Mouse (Mus musculus) embryonic facial prominence, embryonic 12.5 days (tissue): ENCODE data around the gene Taok1. TPM values are rescaled to one million over a fixed set of nuclear protein-coding genes. Genes with fewer than 3 reads are reported as not detected.

ENCODE experiments used
- ATAC-seq: fragments of 200-750 bp; cut with Nextera tagmentation; 2 replicates; pipeline ENCODE4 v1.8.0; 2017; ENCODE audit not compliant: insufficient number of reproducible peaks, insufficient read depth, low FRiP score, low TSS enrichment
- H3K27ac ChIP-seq: fragments of 300-500 bp; sonication (generic); 2 replicates; pipeline ENCODE4 v1.5.1; 2016; ENCODE audit warnings: mild to moderate bottlenecking
- H3K27me3 ChIP-seq: fragments of 300-500 bp; sonication (generic); 2 replicates; pipeline ENCODE4 v1.6.1; 2016; ENCODE audit warnings: mild to moderate bottlenecking, moderate library complexity
- H3K36me3 ChIP-seq: fragments of 300-500 bp; sonication (generic); 2 replicates; pipeline ENCODE4 v1.6.1; 2016; ENCODE audit warnings: mild to moderate bottlenecking
- H3K4me1 ChIP-seq: fragments of 300-500 bp; sonication (generic); 2 replicates; pipeline ENCODE4 v1.6.1; 2016
- H3K4me2 ChIP-seq: fragments of 300-500 bp; sonication (generic); replicated peaks from 2 replicates; pipeline ENCODE4 v1.6.1; 2016; ENCODE audit warnings: mild to moderate bottlenecking, moderate library complexity
- H3K4me3 ChIP-seq: fragments of 300-500 bp; sonication (generic); 2 replicates; pipeline ENCODE4 v1.5.1; 2016; ENCODE audit warnings: mild to moderate bottlenecking
- H3K9ac ChIP-seq: fragments of 300-500 bp; sonication (generic); 2 replicates; pipeline ENCODE4 v1.6.1; 2016; ENCODE audit warnings: mild to moderate bottlenecking, moderate library complexity
- H3K9me3 ChIP-seq: fragments of 300-500 bp; sonication (generic); 2 replicates; pipeline ENCODE4 v1.6.1; 2016; ENCODE audit warnings: mild to moderate bottlenecking, moderate library complexity
- WGBS: fragments of 180-500 bp; shearing (Covaris S2); methylation state at CpG from one replicate; pipeline ENCODE4 v1.1.7; 2016; 5-methylcytosine and 5-hydroxymethylcytosine counted together
- polyA plus RNA-seq: library from polyadenylated mRNA; unstranded; fragments of >200 nt; fragmentation: Nextera tagmentation; extraction: Ambion mirVana; gene quantifications from 2 replicates; pipeline ENCODE4 v1.2.1, GENCODE M21; 2016

Gene Taok1
- polyA plus RNA-seq, 1 experiment from 2014 or later: 14.9 TPM

DNA sequence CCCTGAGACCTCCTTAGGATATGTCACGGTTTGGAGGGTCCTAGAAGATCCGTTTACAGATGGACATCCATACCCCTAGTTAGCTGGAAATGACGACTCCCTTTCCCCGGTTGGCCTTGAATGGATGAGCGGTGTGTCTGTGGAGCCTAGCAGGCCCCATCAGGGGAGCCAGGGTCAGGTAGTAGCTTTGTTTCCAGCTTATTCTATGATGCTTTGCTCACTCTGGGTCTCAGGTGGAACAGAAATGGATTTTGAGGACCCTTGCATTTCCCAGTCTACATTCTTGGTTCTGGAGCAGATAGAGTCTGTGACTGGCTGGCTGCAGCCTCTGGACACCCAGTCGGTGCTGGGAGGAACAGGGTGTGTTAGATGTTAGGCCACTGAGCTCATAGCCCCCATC lies 112.8 kb downstream of the Taok1 start:
- H3K4me3 ChIP-seq: peak overlapping the region; percentile 86
- no peaks in the 10 kb centered on the region for H3K27me3 ChIP-seq
- no peak for ATAC-seq
- peaks cover 56% of the 10 kb centered on the region for H3K4me1 ChIP-seq
- WGBS: 68% methylated on average over 6 of the region's 6 CpGs
- H3K9ac ChIP-seq: peak overlapping the region; percentile 96
- no peaks in the 10 kb centered on the region for H3K9me3 ChIP-seq
- H3K4me2 ChIP-seq: peak overlapping the region; percentile 95
- H3K27ac ChIP-seq: peak overlapping the region; percentile 86
- peaks cover 11% of the 10 kb centered on the region for H3K36me3 ChIP-seq

DNA sequence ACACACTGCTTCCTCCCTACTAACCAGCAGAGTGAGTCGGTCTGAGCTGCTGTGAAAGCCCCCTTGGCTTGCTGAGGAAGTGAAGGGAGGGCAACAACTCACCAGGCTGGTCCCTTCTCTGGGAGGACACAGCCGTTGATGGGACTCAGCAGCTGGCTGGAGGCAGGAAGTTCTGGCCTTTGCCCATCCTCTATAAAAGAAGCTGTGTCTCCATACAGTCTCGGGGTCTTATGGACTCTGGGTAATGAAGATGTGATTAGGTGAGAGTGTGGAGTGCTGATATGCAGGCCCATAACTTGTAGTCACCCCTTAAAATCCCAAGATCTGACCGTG lies 113.3 kb downstream of the Taok1 start:
- Histone ChIP-seq H3K27me3 (no peaks in the 10 kb centered on the region), H3K4me1 (peaks cover 56% of the 10 kb centered on the region), H3K4me3 (peak overlapping the region; percentile 86), H3K9ac (peak overlapping the region; percentile 96), H3K4me2 (peak overlapping the region; percentile 95), H3K9me3 (no peaks in the 10 kb centered on the region), H3K36me3 (peaks cover 6% of the 10 kb centered on the region), H3K27ac (peak overlapping the region; percentile 86)
- ATAC-seq: no peak
- WGBS: 26% methylated on average over 4 of the region's 4 CpGs

DNA sequence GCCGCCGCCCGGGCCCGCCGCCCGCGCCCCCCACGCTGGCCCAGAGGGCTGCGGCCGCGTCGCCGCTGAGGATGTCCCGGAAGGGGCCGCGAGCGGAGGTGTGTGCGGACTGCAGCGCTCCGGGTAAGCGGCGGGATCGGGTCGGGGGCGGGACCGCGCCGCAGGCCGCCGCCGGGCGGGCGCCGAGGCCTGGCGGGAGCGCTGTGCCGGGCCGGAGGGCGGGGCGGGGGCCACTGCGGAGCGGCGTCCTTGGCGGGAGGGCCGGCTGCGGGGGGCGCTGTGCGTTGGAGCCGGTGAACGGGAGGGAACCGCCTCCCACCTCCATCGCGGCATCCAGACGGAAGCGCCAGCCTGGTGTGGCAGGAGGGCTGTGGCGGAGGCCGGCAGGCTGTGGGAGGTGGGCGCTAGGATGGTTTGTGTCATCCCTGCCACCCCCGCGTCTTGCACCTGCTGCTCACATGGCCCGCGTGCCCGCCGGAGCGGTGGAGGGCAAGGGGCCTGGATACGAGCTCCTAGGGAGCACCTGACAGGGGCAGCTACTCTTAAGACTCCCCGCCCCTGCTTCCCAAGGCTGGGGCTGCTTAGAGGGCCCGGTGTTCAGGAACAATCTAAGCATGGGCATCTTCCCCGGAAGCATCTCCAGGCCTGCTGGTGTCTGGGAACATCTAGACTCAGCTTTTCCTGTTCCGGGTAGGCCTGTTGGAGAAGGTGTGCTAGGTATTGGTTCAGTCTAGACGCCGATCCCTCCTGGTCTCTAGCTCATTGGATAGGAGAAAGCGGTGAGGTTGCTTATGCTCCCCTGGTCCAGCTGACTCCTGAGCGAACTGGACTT lies 113.9 kb downstream of the Taok1 start, which contains the start of gene Git1:
Gene Git1 (plus strand): TSS at position 51 of the 832 bp plus-strand sequence.
- peaks cover under 1% of the 10 kb centered on the region; the same call in 1 of the 2 replicates for H3K36me3 ChIP-seq
- peaks cover 58% of the 10 kb centered on the region for H3K4me1 ChIP-seq
- peak within 1 kb of the TSS; percentile 95 for H3K4me2 ChIP-seq
- ATAC-seq: no peak
- H3K27me3 ChIP-seq: no peaks in the 10 kb centered on the region
- WGBS: 2% methylated on average over 56 of the region's 74 CpGs
- H3K9me3 ChIP-seq: no peaks in the 10 kb centered on the region
- peak within 1 kb of the TSS; percentile 86 for H3K4me3 ChIP-seq
- peak within 1 kb of the TSS; percentile 90 for H3K27ac ChIP-seq
- H3K9ac ChIP-seq: peak within 1 kb of the TSS; percentile 96

DNA sequence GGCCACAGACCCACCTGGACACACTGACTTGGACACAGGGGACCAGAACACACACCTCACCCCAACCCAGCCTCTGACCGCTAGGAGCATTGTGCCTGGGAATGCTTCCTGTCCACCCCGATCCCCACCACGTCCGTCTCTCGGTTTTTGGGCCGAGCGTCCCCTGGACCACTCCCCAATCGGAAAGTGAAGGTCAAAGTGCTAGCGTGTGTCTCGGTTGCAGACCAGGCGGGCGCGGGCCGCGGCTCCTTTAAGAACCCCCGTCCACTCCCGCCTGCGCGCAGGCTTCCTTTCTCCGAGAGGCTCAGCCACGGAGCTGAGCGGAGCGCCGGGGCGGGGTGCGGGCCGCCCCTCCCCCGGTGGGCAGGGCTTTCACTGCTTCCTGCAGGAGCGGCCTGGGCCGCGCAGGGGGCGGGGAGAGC lies 114.7 kb downstream of the Taok1 start:
- no peaks in the 10 kb centered on the region for H3K9me3 ChIP-seq
- ATAC-seq: peak; percentile 61
- WGBS: 0% methylated on average over 32 of the region's 32 CpGs
- H3K27ac ChIP-seq: peak overlapping the region; percentile 90
- no peaks in the 10 kb centered on the region for H3K36me3 ChIP-seq
- H3K4me1 ChIP-seq: peaks cover 60% of the 10 kb centered on the region
- H3K4me2 ChIP-seq: peak overlapping the region; percentile 85
- peak overlapping the region; percentile 62 for H3K9ac ChIP-seq
- H3K27me3 ChIP-seq: no peaks in the 10 kb centered on the region
- peak overlapping the region; percentile 52 for H3K4me3 ChIP-seq

DNA sequence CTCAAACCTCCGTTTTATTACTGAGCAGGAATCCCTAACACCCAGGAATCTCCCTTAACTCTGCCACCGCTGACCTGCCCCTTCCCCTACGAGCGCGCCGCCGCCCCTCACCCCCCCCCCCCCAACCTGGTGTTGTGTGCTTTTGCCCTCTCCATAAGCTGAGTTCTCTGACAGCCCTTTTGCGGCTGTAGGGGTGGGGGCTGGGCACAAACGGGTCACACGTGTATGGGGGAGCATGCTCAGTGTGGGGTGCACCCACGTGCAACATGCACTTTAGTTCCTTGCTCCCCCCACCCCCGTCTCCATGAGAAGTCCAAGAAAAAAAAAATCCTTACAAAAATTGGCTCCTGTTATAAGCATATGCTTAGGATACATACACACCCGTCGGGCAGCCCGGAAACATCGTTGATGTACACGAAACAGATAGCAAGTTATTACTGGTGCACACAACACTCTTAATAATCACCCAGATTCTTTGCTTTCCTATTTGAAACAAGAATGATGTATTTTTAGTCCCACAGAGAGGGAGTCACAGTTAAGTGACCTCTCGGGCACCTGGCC lies 115.2 kb downstream of the Taok1 start:
- no peak for ATAC-seq
- peaks cover 60% of the 10 kb centered on the region for H3K4me1 ChIP-seq
- H3K36me3 ChIP-seq: no peaks in the 10 kb centered on the region
- H3K27me3 ChIP-seq: no peaks in the 10 kb centered on the region
- peak overlapping the region; percentile 62 for H3K9ac ChIP-seq
- H3K27ac ChIP-seq: peak overlapping the region; percentile 90
- under 1% methylated on average over 18 of the region's 18 CpGs for WGBS
- H3K4me2 ChIP-seq: peak overlapping the region; percentile 85
- H3K9me3 ChIP-seq: no peaks in the 10 kb centered on the region
- H3K4me3 ChIP-seq: peak overlapping the region; percentile 52

GRCm38 (mm10) chr11:77491502-77492291 lies 115.9 kb downstream of the Taok1 start:
- peak overlapping the region; percentile 62 for H3K9ac ChIP-seq
- no peaks in the 10 kb centered on the region for H3K36me3 ChIP-seq
- no peaks in the 10 kb centered on the region for H3K27me3 ChIP-seq
- H3K4me3 ChIP-seq: peak overlapping the region; percentile 52
- H3K27ac ChIP-seq: peak overlapping the region; percentile 90
- H3K4me2 ChIP-seq: peak overlapping the region; percentile 85
- WGBS: 0% methylated on average over 23 of the region's 23 CpGs
- peak; percentile 67; the same call in 1 of the 2 replicates for ATAC-seq
- peaks cover 59% of the 10 kb centered on the region for H3K4me1 ChIP-seq
- H3K9me3 ChIP-seq: no peaks in the 10 kb centered on the region

GRCm38 (mm10) chr11:77491123-77491501 lies 116.5 kb downstream of the Taok1 start:
- ATAC-seq: peak; percentile 52
- under 1% methylated on average over 13 of the region's 13 CpGs for WGBS
- H3K4me1 ChIP-seq: peaks cover 64% of the 10 kb centered on the region

GRCm38 (mm10) chr11:77490451-77490850 lies 117.2 kb downstream of the Taok1 start:
- no peaks in the 10 kb centered on the region for H3K36me3 ChIP-seq
- peaks cover 65% of the 10 kb centered on the region for H3K4me1 ChIP-seq
- H3K4me2 ChIP-seq: peak overlapping the region; percentile 78
- no peak overlapping the region for H3K27ac ChIP-seq
- H3K9ac ChIP-seq: peak overlapping the region; percentile 85; the same call in 1 of the 2 replicates
- H3K9me3 ChIP-seq: no peaks in the 10 kb centered on the region
- peak overlapping the region; percentile 69 for H3K4me3 ChIP-seq
- no peak for ATAC-seq
- WGBS: 59% methylated on average over 6 of the region's 6 CpGs
- no peaks in the 10 kb centered on the region for H3K27me3 ChIP-seq

More at GRCm38 (mm10) chr11:77491123-77491501, 116.5 kb downstream of the Taok1 start:
- no peaks in the 10 kb centered on the region for H3K27me3 ChIP-seq
- peak overlapping the region; percentile 85 for H3K4me2 ChIP-seq
- H3K27ac ChIP-seq: peak overlapping the region; percentile 90
- no peaks in the 10 kb centered on the region for H3K36me3 ChIP-seq
- H3K9me3 ChIP-seq: no peaks in the 10 kb centered on the region
- H3K9ac ChIP-seq: peak overlapping the region; percentile 62
- peak overlapping the region; percentile 52 for H3K4me3 ChIP-seq

DNA sequence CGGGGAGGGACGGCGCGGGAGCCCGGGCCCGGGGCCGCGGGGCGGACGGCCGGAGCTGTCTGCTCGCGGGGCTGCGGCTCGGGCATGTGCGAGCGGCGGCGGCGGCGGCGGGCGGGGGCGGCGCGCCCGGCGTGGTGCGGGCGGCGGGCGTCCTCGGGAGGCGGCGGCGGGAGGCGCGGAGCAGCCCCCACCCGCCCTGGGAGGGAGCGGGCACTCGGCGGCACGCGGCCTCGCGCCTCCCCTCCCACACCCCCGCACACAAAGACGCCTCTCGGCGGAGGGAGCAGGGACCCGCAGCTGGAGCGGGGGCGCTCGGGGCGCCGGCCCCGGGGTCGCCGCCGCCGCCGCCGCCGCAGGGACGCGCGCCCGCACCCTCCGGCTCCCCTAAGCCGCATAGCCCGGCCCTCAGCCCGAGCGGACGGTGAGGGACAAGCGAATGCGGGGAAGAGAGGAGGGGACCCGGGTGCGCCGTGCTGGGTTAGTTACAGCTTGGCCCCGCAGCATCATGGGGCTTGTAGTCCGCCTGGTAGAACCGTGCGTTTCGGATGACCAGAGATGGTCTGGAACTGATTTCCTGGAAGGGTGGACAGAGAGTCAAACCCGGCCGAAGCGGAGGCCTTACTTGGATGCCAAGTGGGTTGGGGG lies 117.9 kb downstream of the Taok1 start, which contains the start of gene Ankrd13b:
Gene Ankrd13b (minus strand): TSS at position 88 of the 645 bp plus-strand sequence.
- 0 out of 2 replicates have a peak within 1 kb of the TSS, but pooled peaks have one; percentile 57 for H3K27ac ChIP-seq
- peak within 1 kb of the TSS; percentile 85 for H3K9ac ChIP-seq
- ATAC-seq: no peak
- no peaks in the 10 kb centered on the region for H3K27me3 ChIP-seq
- H3K4me1 ChIP-seq: peaks cover 65% of the 10 kb centered on the region
- peak within 1 kb of the TSS; percentile 78 for H3K4me2 ChIP-seq
- WGBS: 1% methylated on average over 69 of the region's 87 CpGs
- H3K4me3 ChIP-seq: peak within 1 kb of the TSS; percentile 69
- H3K36me3 ChIP-seq: no peaks in the 10 kb centered on the region
- no peaks in the 10 kb centered on the region for H3K9me3 ChIP-seq

GRCm38 (mm10) chr11:77488771-77489581 lies 118.6 kb downstream of the Taok1 start:
- Histone ChIP-seq H3K4me3 (peak overlapping the region; percentile 69), H3K4me1 (peaks cover 57% of the 10 kb centered on the region), H3K36me3 (no peaks in the 10 kb centered on the region), H3K9ac (peak overlapping the region; percentile 85), H3K27me3 (no peaks in the 10 kb centered on the region), H3K9me3 (no peaks in the 10 kb centered on the region), H3K4me2 (peak overlapping the region; percentile 78), H3K27ac (0 out of 2 replicates have a peak overlapping the region, but pooled peaks have one; percentile 24)
- 3% methylated on average over 53 of the region's 55 CpGs for WGBS
- no peak for ATAC-seq
